Mouse (Mus musculus) spleen, adult 2 months (tissue): Measurements from ENCODE around the gene Eefsec.

Experiments
- CTCF ChIP-seq: fragments of 200-500 bp; IDR thresholded peaks from 2 replicates; pipeline ENCODE4 v1.5.1; 2011; ENCODE audit warnings: mild to moderate bottlenecking, inconsistent platforms; ENCODE audit not compliant: insufficient read depth, insufficient read length, insufficient replicate concordance; ENCODE audit errors: extremely low read depth
- POLR2A ChIP-seq: fragments of 200-500 bp; IDR thresholded peaks from 2 replicates; pipeline ENCODE4 v1.6.1; 2011; ENCODE audit warnings: low read depth, low read length, inconsistent platforms

DNA sequence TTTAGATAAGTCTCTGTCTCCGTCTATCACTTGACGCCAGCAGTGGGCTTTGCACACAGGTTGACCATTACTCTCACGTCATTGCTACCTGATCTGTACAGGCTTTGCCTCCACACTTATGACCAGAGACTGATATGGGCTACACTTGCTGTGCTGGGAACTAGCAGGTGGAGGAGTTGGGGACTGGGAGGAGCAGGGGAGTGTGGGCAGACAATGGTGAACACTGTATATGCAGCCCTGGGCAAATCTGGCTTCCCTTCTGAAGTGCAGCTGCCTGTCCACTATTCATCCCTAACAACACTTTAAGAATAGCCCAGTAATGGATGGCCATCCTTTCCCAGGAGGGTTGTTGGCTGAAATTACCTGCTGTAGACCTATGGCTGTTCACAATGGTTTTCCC, 103.4 kb downstream of the Eefsec start:
- TF ChIP-seq POLR2A: no peak
- TF ChIP-seq CTCF: no peak
